Mouse (Mus musculus): ENCODE results near the gene Ppp1r14a.

GRCm38 (mm10) chr7:29304463-29305262 lies 15.6 kb downstream of the Ppp1r14a start:
- TF ChIP-seq CTCF (IDR thresholded peaks at IDR 0.05; ENCODE audit: control insufficient read depth, insufficient read depth, low read length) (no peak), POLR2A (IDR thresholded peaks at IDR 0.05; ENCODE audit: borderline replicate concordance, control insufficient read depth, low read depth, low read length) (no peak)

Measured in bone marrow, adult 2 months (tissue).